Mouse (Mus musculus) retina, embryonic 14.5 days (tissue): ENCODE results near the gene Kif21a.

ENCODE experiments used
- DNase-seq: peaks from one replicate; pipeline ENCODE4 v3.0.0-alpha.2; 2015; ENCODE audit warnings: low spot score

The Kif21a gene

GRCm38 (mm10) chr15:90938469-90938868, 111.3 kb downstream of the Kif21a start:
- no peak for DNase-seq

DNA sequence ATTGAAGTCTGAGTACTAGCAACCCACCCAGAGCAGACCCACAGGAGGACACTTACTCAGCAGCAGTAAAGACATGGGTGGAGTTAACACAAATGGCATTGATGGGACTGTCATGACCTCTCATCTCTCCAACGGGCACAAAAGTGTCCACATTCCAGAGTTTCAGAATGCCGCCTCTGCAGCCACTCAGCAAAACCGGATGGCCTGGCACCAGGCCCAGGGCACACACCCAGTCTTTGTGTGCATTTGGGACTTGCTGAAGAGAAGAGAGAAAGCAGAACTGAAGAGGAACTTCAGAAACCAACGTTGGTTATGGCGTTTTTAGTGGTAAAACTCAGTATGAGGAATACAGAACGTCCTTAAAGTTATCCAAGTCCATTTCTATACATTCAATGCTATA, 114.2 kb downstream of the Kif21a start:
- DNase-seq: no peak

GRCm38 (mm10) chr15:90931451-90931850, 118.3 kb downstream of the Kif21a start:
- no peak for DNase-seq

GRCm38 (mm10) chr15:90929043-90929442, 120.7 kb downstream of the Kif21a start:
- DNase-seq: peak; percentile 74

DNA sequence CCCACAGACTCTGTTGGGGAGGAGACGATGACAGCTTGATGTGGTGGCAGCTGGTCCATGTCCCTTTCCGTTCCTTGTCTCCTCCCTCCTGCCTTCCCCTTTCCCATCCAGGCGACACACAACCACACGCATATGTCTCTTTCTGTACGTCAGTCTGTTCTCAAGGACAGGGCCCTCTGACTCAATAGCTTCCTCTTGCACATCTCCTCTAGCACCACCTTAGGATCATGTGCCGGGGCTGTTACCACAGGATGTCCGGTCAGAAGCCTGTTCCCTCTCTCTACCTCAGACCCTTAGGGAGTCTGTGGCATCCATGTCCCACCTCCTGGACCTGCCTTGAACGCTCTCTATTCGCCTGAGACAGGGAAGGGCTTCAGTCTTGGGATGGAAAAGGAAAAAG, 153.3 kb downstream of the Kif21a start:
- no peak for DNase-seq

- no peak for DNase-seq
Measured at GRCm38 (mm10) chr15:90887466-90887865, 162.3 kb downstream of the Kif21a start.
